Mouse (Mus musculus) Muller cell, postnatal 12 days (primary cell): ENCODE measurements around the gene Gmppa.
A peak's percentile ranks its signal among the peaks of the same experiment; 100 is the strongest.

ENCODE experiments used
- DNase-seq: peaks from one replicate; pipeline ENCODE4 v3.0.0-alpha.2; 2015; ENCODE audit errors: inconsistent ontology term

The Gmppa gene

GRCm38 (mm10) chr1:75486561-75486960 lies 50.8 kb downstream of the Gmppa start:
- DNase-seq, result no peak

GRCm38 (mm10) chr1:75487040-75487404 lies 51.3 kb downstream of the Gmppa start:
- DNase-seq, result no peak

GRCm38 (mm10) chr1:75487405-75488161 lies 51.9 kb downstream of the Gmppa start:
- DNase-seq, result peak; percentile 93

GRCm38 (mm10) chr1:75490785-75491551 lies 55.2 kb downstream of the Gmppa start:
- DNase-seq, result no peak

- no peak for DNase-seq
Measured at GRCm38 (mm10) chr1:75492579-75493170, 56.9 kb downstream of the Gmppa start.
